In the genomic region with DNA sequence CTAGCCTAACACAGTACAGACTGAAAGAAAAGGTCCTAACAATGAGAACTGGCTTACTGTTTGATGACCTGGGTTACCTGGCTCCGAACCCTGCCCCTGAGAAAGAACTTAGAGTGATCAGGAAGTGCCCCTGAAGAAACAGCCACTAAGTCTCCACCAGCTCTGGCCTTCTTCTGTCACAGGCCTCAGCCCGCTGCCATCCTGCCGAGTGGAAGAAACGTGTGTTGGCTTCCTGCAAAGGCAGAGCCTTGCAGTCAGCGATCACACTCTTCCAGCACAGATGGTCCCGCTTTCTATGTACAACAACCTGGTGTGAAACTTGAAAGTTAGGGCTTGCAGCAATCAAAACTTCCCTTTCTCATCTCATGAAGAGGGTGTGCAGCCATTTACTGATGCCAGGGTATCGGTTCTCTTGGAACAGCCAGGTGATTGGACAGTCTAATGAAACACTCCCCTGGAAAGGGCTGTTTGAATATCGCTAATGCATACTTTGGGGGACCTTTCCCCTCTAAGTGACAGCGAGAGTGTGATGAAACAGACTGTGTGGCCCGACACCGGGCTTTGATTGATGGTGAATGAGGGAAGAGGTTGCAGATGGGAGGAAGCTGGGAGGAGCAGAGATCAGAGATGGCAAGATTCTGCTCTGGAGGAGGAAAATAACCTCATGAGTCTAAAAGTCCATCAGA, we compare ENCODE assay signal across 25 mouse cellular contexts.
DNase-seq lines count a peak whose midpoint lies in the region; ATAC-seq and TF ChIP-seq lines count a peak whose summit lies in the region.
"Had no signal": no experiment of that assay in that cellular context is flagged by ENCODE, and none has a peak within 500 bp of the region (broad histone marks: within the 10 kb centered on the region; RNA-seq: fewer than 3 reads in every experiment).

No protein-coding gene starts in this region.

- no peak overlapping the region for H3K27ac ChIP-seq in lung, embryonic 14.5 days (ENCODE audit: low read depth)
- H3K27ac ChIP-seq in embryonic facial prominence, embryonic 10.5 days (replicated peaks) = 0 out of 2 replicates have a peak overlapping the region, but pooled peaks have one; percentile 54
- H3K27ac ChIP-seq: embryonic facial prominence, embryonic 15.5 days; forebrain, embryonic 12.5 days; hindbrain, embryonic 14.5 days; limb, embryonic 12.5 days had no signal

- no peaks in the 10 kb centered on the region for H3K36me3 ChIP-seq in lung, embryonic 14.5 days (ENCODE audit: insufficient read depth)
- H3K36me3 ChIP-seq in embryonic facial prominence, embryonic 10.5 days (replicated peaks) = no peaks in the 10 kb centered on the region
- H3K36me3 ChIP-seq: embryonic facial prominence, embryonic 15.5 days; forebrain, embryonic 12.5 days; limb, embryonic 12.5 days had no signal

- H3K4me1 ChIP-seq in lung, embryonic 14.5 days (ENCODE audit: insufficient read depth) = no peaks in the 10 kb centered on the region
- H3K4me1 ChIP-seq in embryonic facial prominence, embryonic 10.5 days = peaks cover 10% of the 10 kb centered on the region; the same call in 1 of the 2 replicates
- H3K4me1 ChIP-seq: embryonic facial prominence, embryonic 15.5 days; forebrain, embryonic 12.5 days; limb, embryonic 12.5 days had no signal

- no peaks in the 10 kb centered on the region for H3K9me3 ChIP-seq in lung, embryonic 14.5 days (ENCODE audit: low read depth, low read length)
- no peaks in the 10 kb centered on the region for H3K9me3 ChIP-seq in embryonic facial prominence, embryonic 10.5 days
- H3K9me3 ChIP-seq: embryonic facial prominence, embryonic 15.5 days; forebrain, embryonic 12.5 days; limb, embryonic 12.5 days had no signal

- H3K4me2 ChIP-seq in lung, embryonic 14.5 days = no peak overlapping the region
- H3K4me2 ChIP-seq: embryonic facial prominence, embryonic 15.5 days; forebrain, embryonic 12.5 days; heart, embryonic 11.5 days; hindbrain, embryonic 14.5 days; limb, embryonic 12.5 days; liver, embryonic 11.5 days had no signal

- no peaks in the 10 kb centered on the region for H3K27me3 ChIP-seq in lung, embryonic 14.5 days (ENCODE audit: insufficient read depth, low read length)
- H3K27me3 ChIP-seq in embryonic facial prominence, embryonic 10.5 days (replicated peaks; ENCODE audit: low read depth, poor library complexity, severe bottlenecking) = 0 out of 2 replicates have a peak, but pooled peaks cover 11% of the 10 kb centered on the region
- H3K27me3 ChIP-seq: embryonic facial prominence, embryonic 15.5 days had no signal

- no peak for TF ChIP-seq CTCF in lung, embryonic 14.5 days (IDR thresholded peaks at IDR 0.05; ENCODE audit: low read depth)

- H3K4me3 ChIP-seq in lung, embryonic 14.5 days (ENCODE audit: low read depth, low read length) = no peak overlapping the region
- H3K4me3 ChIP-seq in embryonic facial prominence, embryonic 10.5 days = no peak overlapping the region
- H3K4me3 ChIP-seq: embryonic facial prominence, embryonic 15.5 days; forebrain, embryonic 12.5 days; limb, embryonic 12.5 days had no signal

- 25% methylated on average over 11 of the region's 11 CpGs for WGBS in lung, embryonic 14.5 days
- WGBS in embryonic facial prominence, embryonic 10.5 days = 75% methylated on average over 11 of the region's 11 CpGs

- peak; percentile 74 for DNase-seq in heart, adult 11 months
- no peak for DNase-seq in heart, adult 9 months (ENCODE audit: low spot score in 2 of 2)
- peak; percentile 7 for DNase-seq in lung, embryonic 14.5 days
- DNase-seq in lung, postnatal 25 days (ENCODE audit: low spot score) = no peak
- peak; percentile 35 for DNase-seq in embryo, embryonic 10 days (ENCODE audit: low spot score)
- no peak for DNase-seq in embryonic facial prominence, embryonic 10.5 days (ENCODE audit: low spot score)
- no peak for DNase-seq in cerebellum, postnatal 25 days
- DNase-seq: adrenal gland, postnatal 14 days; cerebellum, adult 2 months; cerebellum, postnatal 14 days; gastrocnemius, postnatal 10 days; kidney, adult 11 months; layer of hippocampus, postnatal 36 days; lung, postnatal 4 days; midbrain, embryonic 14.5 days; right cerebral cortex, adult 18-20 months had no signal

- no peak for ATAC-seq in lung, embryonic 14.5 days (ENCODE audit: insufficient read depth)
- no peak for ATAC-seq in megakaryocyte progenitor cell, adult 5-6 weeks (replicated peaks; ENCODE audit: poor library complexity)
- ATAC-seq: CD4-positive, CD25-positive, alpha-beta regulatory T cell, adult 4 months; inflammation-experienced regulatory T-cells, adult 6 months had no signal

- no peak overlapping the region for H3K9ac ChIP-seq in lung, embryonic 14.5 days
- H3K9ac ChIP-seq: embryonic facial prominence, embryonic 15.5 days; forebrain, embryonic 12.5 days; hindbrain, embryonic 14.5 days; limb, embryonic 12.5 days had no signal

Comparison
In these comparisons a context has a peak if more than half of its experiments do, and no peak if none do; other contexts are left out.
1. DNase-seq: peak in heart, adult 11 months (single experiment), lung, embryonic 14.5 days (single experiment) and embryo, embryonic 10 days (single experiment); none in heart, adult 9 months (0 of 2), lung, postnatal 25 days (single experiment), embryonic facial prominence, embryonic 10.5 days (single experiment) and cerebellum, postnatal 25 days (0 of 2).